Mouse (Mus musculus): ENCODE measurements around the gene Dagla.

DNA sequence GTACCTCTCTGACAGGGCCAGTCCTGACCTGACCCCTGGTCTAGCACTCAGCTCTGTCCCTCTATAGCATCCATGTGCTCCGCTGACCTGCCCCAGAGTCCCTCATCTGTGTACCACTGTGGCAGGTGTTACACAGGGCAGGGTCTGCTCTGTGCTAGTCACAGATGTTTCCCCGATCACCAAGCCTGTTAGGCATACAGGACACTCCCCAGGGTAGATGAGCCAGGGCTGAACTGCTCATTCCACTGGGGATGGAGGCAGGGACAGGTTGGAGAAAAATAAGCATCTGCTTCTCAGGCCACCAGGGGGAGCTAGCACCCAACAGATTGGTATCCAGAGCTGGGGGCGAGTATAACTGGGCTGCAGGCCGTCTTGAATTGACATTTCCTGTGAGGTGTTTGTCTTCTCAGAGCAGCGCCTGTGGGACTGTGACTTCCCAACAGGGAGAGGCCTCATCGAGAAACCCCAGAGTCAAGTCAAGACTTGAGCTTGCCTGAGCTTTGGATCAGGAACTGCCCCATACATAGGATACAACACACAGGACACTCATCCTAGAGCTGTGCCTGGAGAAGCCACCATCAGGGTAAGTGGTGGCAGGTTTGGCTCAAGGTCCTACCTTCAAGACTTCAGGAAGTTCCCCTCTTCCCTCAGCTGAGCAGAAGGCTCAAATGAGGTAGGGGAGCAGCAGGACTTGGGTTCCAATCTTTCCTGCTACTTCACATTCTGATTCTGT, 46.2 kb downstream of the Dagla start:
- TF ChIP-seq CTCF (IDR thresholded peaks at IDR 0.05) (peak; percentile 96), EP300 (IDR thresholded peaks at IDR 0.05; ENCODE audit: insufficient read depth, low read depth, low read length) (peak; percentile 81), POLR2A (IDR thresholded peaks at IDR 0.05; ENCODE audit: insufficient read depth, low read depth, low read length) (no peak)

All from heart, adult 2 months (tissue).